In the genomic region with DNA sequence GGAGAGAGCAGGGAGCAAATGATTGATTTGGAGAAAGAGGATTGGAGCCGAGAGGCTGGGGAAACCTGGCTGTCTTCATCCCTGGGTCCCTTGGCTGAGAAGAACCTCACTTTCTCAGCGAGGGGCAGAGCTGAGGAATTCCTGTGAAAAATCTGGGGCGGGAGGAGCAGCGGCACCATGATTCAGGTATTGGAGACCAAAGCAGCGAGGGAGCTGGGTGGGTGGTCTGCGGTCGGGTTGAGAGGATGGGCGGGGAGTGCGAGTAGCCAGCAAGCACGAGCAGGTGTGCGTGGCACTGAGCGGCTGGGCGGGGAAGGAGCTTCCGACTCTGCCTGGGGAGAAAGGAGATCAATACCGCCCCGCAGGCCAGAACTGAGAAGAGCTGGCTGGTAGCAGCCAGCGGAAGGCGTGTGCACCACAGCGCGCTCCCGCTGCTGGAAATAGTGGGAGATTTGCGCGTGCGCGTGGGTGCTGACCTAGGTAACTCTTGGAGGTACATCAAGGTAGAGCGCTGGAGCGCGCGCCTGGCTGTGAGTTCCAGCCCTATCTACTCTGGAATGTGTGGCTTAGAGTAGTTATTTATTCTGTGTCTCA, we compare ENCODE assay signal across 8 mouse cellular contexts. TPM values are rescaled to one million over a fixed set of nuclear protein-coding genes. Genes with fewer than 3 reads are reported as not detected.
DNase-seq lines count a peak whose midpoint lies in the region; ATAC-seq and TF ChIP-seq lines count a peak whose summit lies in the region.

No protein-coding gene starts in this region.

- no peak for TF ChIP-seq CTCF in ES-Bruce4 (IDR thresholded peaks at IDR 0.05; ENCODE audit: low read depth, low read length)
- peak; percentile 54 for TF ChIP-seq CTCF in hindbrain, postnatal 0 days (IDR thresholded peaks at IDR 0.05; ENCODE audit: low read depth)

- ATAC-seq in embryonic facial prominence, embryonic 12.5 days (ENCODE audit: insufficient number of reproducible peaks, insufficient read depth, low FRiP score, low TSS enrichment), result no peak
- ATAC-seq in hindbrain, postnatal 0 days, result peak; percentile 89
- ATAC-seq in midbrain, embryonic 15.5 days (replicated peaks), result peak; percentile 91

- H3K9ac ChIP-seq in ES-Bruce4 (ENCODE audit: low read depth, poor library complexity, severe bottlenecking), result no peak overlapping the region
- no peak overlapping the region for H3K9ac ChIP-seq in embryonic facial prominence, embryonic 12.5 days
- peak overlapping the region; percentile 84 for H3K9ac ChIP-seq in hindbrain, postnatal 0 days (replicated peaks; ENCODE audit: low read length)
- peak overlapping the region; percentile 68 for H3K9ac ChIP-seq in midbrain, embryonic 15.5 days

- H3K27me3 ChIP-seq in ES-Bruce4 (ENCODE audit: control insufficient read depth, insufficient read depth, low read length, poor library complexity, severe bottlenecking), result peaks cover 2% of the 10 kb centered on the region
- peaks cover 38% of the 10 kb centered on the region for H3K27me3 ChIP-seq in embryonic facial prominence, embryonic 12.5 days
- no peaks in the 10 kb centered on the region for H3K27me3 ChIP-seq in hindbrain, postnatal 0 days (ENCODE audit: insufficient read depth, low read length)
- 0 out of 2 replicates have a peak, but pooled peaks cover 2% of the 10 kb centered on the region for H3K27me3 ChIP-seq in midbrain, embryonic 15.5 days (replicated peaks)

- peak overlapping the region; percentile 66 for H3K4me3 ChIP-seq in ES-Bruce4 (ENCODE audit: low read depth, low read length)
- H3K4me3 ChIP-seq in embryonic facial prominence, embryonic 12.5 days, result peak overlapping the region; percentile 38
- H3K4me3 ChIP-seq in hindbrain, postnatal 0 days (ENCODE audit: low read length), result peak overlapping the region; percentile 61
- H3K4me3 ChIP-seq in midbrain, embryonic 15.5 days, result peak overlapping the region; percentile 60

- peaks cover 2% of the 10 kb centered on the region for H3K4me1 ChIP-seq in ES-Bruce4 (ENCODE audit: control insufficient read depth, insufficient read depth, low read length)
- peaks cover 15% of the 10 kb centered on the region for H3K4me1 ChIP-seq in embryonic facial prominence, embryonic 12.5 days
- peaks cover 6% of the 10 kb centered on the region for H3K4me1 ChIP-seq in hindbrain, postnatal 0 days (ENCODE audit: insufficient read depth, low read length)
- H3K4me1 ChIP-seq in midbrain, embryonic 15.5 days, result peaks cover 23% of the 10 kb centered on the region

- TF ChIP-seq EP300 in ES-Bruce4 (IDR thresholded peaks at IDR 0.05; ENCODE audit: insufficient read depth, low read depth, low read length), result no peak

- TF ChIP-seq POLR2A in ES-Bruce4 (IDR thresholded peaks at IDR 0.05; ENCODE audit: insufficient read depth, low read length), result no peak

- H3K4me2 ChIP-seq in embryonic facial prominence, embryonic 12.5 days (replicated peaks), result peak overlapping the region; percentile 73
- peak overlapping the region; percentile 73 for H3K4me2 ChIP-seq in hindbrain, postnatal 0 days (ENCODE audit: low read depth, low read length)
- H3K4me2 ChIP-seq in midbrain, embryonic 15.5 days, result peak overlapping the region; percentile 71

- WGBS in embryonic facial prominence, embryonic 12.5 days, result under 1% methylated on average over 29 of the region's 29 CpGs
- under 1% methylated on average over 29 of the region's 29 CpGs for WGBS in hindbrain, postnatal 0 days
- under 1% methylated on average over 29 of the region's 29 CpGs for WGBS in midbrain, embryonic 15.5 days

- no peaks in the 10 kb centered on the region for H3K36me3 ChIP-seq in ES-Bruce4 (ENCODE audit: control insufficient read depth, insufficient read depth, low read length, poor library complexity, severe bottlenecking)
- no peaks in the 10 kb centered on the region for H3K36me3 ChIP-seq in embryonic facial prominence, embryonic 12.5 days
- H3K36me3 ChIP-seq in hindbrain, postnatal 0 days (ENCODE audit: insufficient read depth, low read length), result no peaks in the 10 kb centered on the region
- no peaks in the 10 kb centered on the region for H3K36me3 ChIP-seq in midbrain, embryonic 15.5 days (replicated peaks)

- H3K27ac ChIP-seq in ES-Bruce4 (ENCODE audit: insufficient read depth, low read length), result no peak overlapping the region
- H3K27ac ChIP-seq in embryonic facial prominence, embryonic 12.5 days, result no peak overlapping the region
- H3K27ac ChIP-seq in hindbrain, postnatal 0 days, result peak overlapping the region; percentile 96
- peak overlapping the region; percentile 95 for H3K27ac ChIP-seq in midbrain, embryonic 15.5 days

- H3K9me3 ChIP-seq in ES-Bruce4 (replicated peaks; ENCODE audit: control insufficient read depth, insufficient read depth, low read length, poor library complexity, severe bottlenecking), result no peaks in the 10 kb centered on the region
- no peaks in the 10 kb centered on the region for H3K9me3 ChIP-seq in embryonic facial prominence, embryonic 12.5 days
- no peaks in the 10 kb centered on the region for H3K9me3 ChIP-seq in hindbrain, postnatal 0 days (ENCODE audit: low read length)
- H3K9me3 ChIP-seq in midbrain, embryonic 15.5 days, result no peaks in the 10 kb centered on the region

- DNase-seq in adrenal gland, postnatal 25 days, result peak; percentile 32
- DNase-seq in hindbrain, postnatal 0 days (ENCODE audit: low spot score), result peak; percentile 92
- peak; percentile 31 to 81 for DNase-seq in left cerebral cortex, adult 9 months (ENCODE audit: low spot score in 2 of 2)
- DNase-seq in testis, postnatal 14 days (ENCODE audit: low spot score), result peak; percentile 16
- DNase-seq in urinary bladder, postnatal 36 days (ENCODE audit: low spot score in 2 of 2), result no peak

RNA-seq across cellular contexts. Expression of a gene that starts 1.7 kb away (rescaled TPM):
- polyA plus RNA-seq in ES-Bruce4 (2011; ENCODE audit: insufficient read depth, insufficient read length, low read depth, missing spikeins), result 0.29 TPM in 1 of 2 replicates, not detected in the other
- 2.3 and 3.2 TPM in 2 replicates for total RNA-seq in adrenal gland, postnatal 25 days (2021)
- polyA plus RNA-seq in embryonic facial prominence, embryonic 12.5 days (2016; fragmentation: Nextera tagmentation; extraction: Ambion mirVana), result 1.1 and 1.6 TPM in 2 replicates
- 172 and 214 TPM in 2 replicates for total RNA-seq in hindbrain, postnatal 0 days (2014; rRNA removed)
- 154 and 157 TPM in 2 replicates for polyA plus RNA-seq in hindbrain, postnatal 0 days (2015; fragmentation: Nextera tagmentation; extraction: Ambion mirVana)
- polyA plus RNA-seq in midbrain, embryonic 15.5 days (2015; fragmentation: Nextera tagmentation; extraction: Ambion mirVana), result 141 and 166 TPM in 2 replicates

Comparison
In these comparisons a context has a peak if more than half of its experiments do, and no peak if none do; other contexts are left out.
1. H3K27ac ChIP-seq: peak in hindbrain, postnatal 0 days (single experiment) and midbrain, embryonic 15.5 days (single experiment); none in ES-Bruce4 (single experiment) and embryonic facial prominence, embryonic 12.5 days (single experiment).
2. H3K9ac ChIP-seq: peak in hindbrain, postnatal 0 days (single experiment) and midbrain, embryonic 15.5 days (single experiment); none in ES-Bruce4 (single experiment) and embryonic facial prominence, embryonic 12.5 days (single experiment).
3. DNase-seq: peak in adrenal gland, postnatal 25 days (single experiment), hindbrain, postnatal 0 days (single experiment), left cerebral cortex, adult 9 months (2 of 2) and testis, postnatal 14 days (single experiment); none in urinary bladder, postnatal 36 days (0 of 2).
4. RNA of a gene that starts 1.7 kb away (polyA plus RNA-seq): 141 to 166 TPM in midbrain, embryonic 15.5 days and 154 to 157 TPM in hindbrain, postnatal 0 days; 1.1 to 1.6 TPM in embryonic facial prominence, embryonic 12.5 days and 0.29 TPM in ES-Bruce4; every median in the first group is over 10 times any median in the second.
5. Peak in every context shown above with its lines, with median percentiles within 50 percentile points of each other: H3K4me3 ChIP-seq and H3K4me2 ChIP-seq.